Mouse (Mus musculus) kidney, embryonic 14.5 days (tissue): ENCODE data around the gene Ccdc180. TPM values are rescaled to one million over a fixed set of nuclear protein-coding genes. Genes with fewer than 3 reads are reported as not detected.

Experiments
- ATAC-seq: fragments of 200-750 bp; cut with Nextera tagmentation; 2 replicates; pipeline ENCODE4 v1.8.0; 2017; ENCODE audit warnings: moderate number of reproducible peaks, mild to moderate bottlenecking, moderate TSS enrichment, moderate library complexity; ENCODE audit not compliant: low FRiP score, low TSS enrichment
- H3K27ac ChIP-seq: fragments of 300-500 bp; sonication (generic); 2 replicates; pipeline ENCODE4 v1.5.1; 2014; ENCODE audit warnings: low read depth, mild to moderate bottlenecking, low read length, moderate library complexity, mixed read lengths
- H3K27me3 ChIP-seq: fragments of 300-500 bp; sonication (generic); 2 replicates; pipeline ENCODE4 v1.6.1; 2014; ENCODE audit warnings: mild to moderate bottlenecking, low read length; ENCODE audit not compliant: control insufficient read depth, insufficient read depth
- H3K36me3 ChIP-seq: fragments of 300-500 bp; sonication (generic); 2 replicates; pipeline ENCODE4 v1.6.1; 2014; ENCODE audit warnings: low read length, mixed read lengths; ENCODE audit not compliant: control insufficient read depth, insufficient read depth
- H3K4me1 ChIP-seq: fragments of 300-500 bp; sonication (generic); 2 replicates; pipeline ENCODE4 v1.6.1; 2014; ENCODE audit warnings: low read length, mixed read lengths; ENCODE audit not compliant: control insufficient read depth, insufficient read depth
- H3K4me2 ChIP-seq: fragments of 300-500 bp; sonication (generic); replicated peaks from 2 replicates; pipeline ENCODE4 v1.6.1; 2014; ENCODE audit warnings: low read depth, mild to moderate bottlenecking, low read length
- H3K4me3 ChIP-seq: fragments of 300-500 bp; sonication (generic); 2 replicates; pipeline ENCODE4 v1.5.1; 2014; ENCODE audit warnings: mild to moderate bottlenecking, low read length
- H3K9ac ChIP-seq: fragments of 300-500 bp; sonication (generic); 2 replicates; pipeline ENCODE4 v1.6.1; 2014; ENCODE audit warnings: low read depth, mild to moderate bottlenecking, low read length, moderate library complexity
- H3K9me3 ChIP-seq: fragments of 300-500 bp; sonication (generic); 2 replicates; pipeline ENCODE4 v1.6.1; 2016; ENCODE audit warnings: low read length; ENCODE audit not compliant: control insufficient read depth
- WGBS: fragments of 180-500 bp; shearing (Covaris S2); extraction: QIAGEN DNeasy Blood & Tissue Kit; methylation state at CpG from one replicate; pipeline ENCODE4 v1.1.7; 2014; 5-methylcytosine and 5-hydroxymethylcytosine counted together
- polyA plus RNA-seq: library from polyadenylated mRNA; unstranded; fragments of >200 nt; fragmentation: Nextera tagmentation; extraction: Ambion mirVana; gene quantifications from 2 replicates; pipeline ENCODE4 v1.2.1, GENCODE M21; 2014

Ccdc180 gene
- polyA plus RNA-seq, 1 experiment from 2014 or later: 0.80 TPM

GRCm38 (mm10) chr4:45928561-45928960, 38.5 kb downstream of the Ccdc180 start:
- H3K4me1 ChIP-seq: no peaks in the 10 kb centered on the region
- no peak overlapping the region for H3K4me2 ChIP-seq
- H3K27ac ChIP-seq: no peak overlapping the region
- 54% methylated on average over 4 of the region's 4 CpGs for WGBS
- no peak overlapping the region for H3K4me3 ChIP-seq
- H3K9me3 ChIP-seq: no peaks in the 10 kb centered on the region
- H3K36me3 ChIP-seq: no peaks in the 10 kb centered on the region
- H3K9ac ChIP-seq: no peak overlapping the region
- ATAC-seq: no peak
- H3K27me3 ChIP-seq: no peaks in the 10 kb centered on the region

GRCm38 (mm10) chr4:45941628-45942044, 51.5 kb downstream of the Ccdc180 start:
- no peak overlapping the region for H3K27ac ChIP-seq
- H3K9ac ChIP-seq: no peak overlapping the region
- no peaks in the 10 kb centered on the region for H3K27me3 ChIP-seq
- no peaks in the 10 kb centered on the region for H3K9me3 ChIP-seq
- H3K36me3 ChIP-seq: no peaks in the 10 kb centered on the region
- ATAC-seq: peak; percentile 75
- no peak overlapping the region for H3K4me2 ChIP-seq
- H3K4me1 ChIP-seq: no peaks in the 10 kb centered on the region
- WGBS: 33% methylated on average over 13 of the region's 13 CpGs
- H3K4me3 ChIP-seq: no peak overlapping the region

- WGBS: 73% methylated on average over 8 of the region's 8 CpGs
- Histone ChIP-seq H3K4me2 (no peak overlapping the region), H3K4me3 (no peak overlapping the region), H3K9me3 (no peaks in the 10 kb centered on the region), H3K27ac (no peak overlapping the region), H3K4me1 (no peaks in the 10 kb centered on the region), H3K9ac (no peak overlapping the region), H3K36me3 (no peaks in the 10 kb centered on the region), H3K27me3 (no peaks in the 10 kb centered on the region)
- ATAC-seq: no peak
Observed at GRCm38 (mm10) chr4:45947729-45948128, 57.6 kb downstream of the Ccdc180 start.

GRCm38 (mm10) chr4:45949109-45949848, 59.2 kb downstream of the Ccdc180 start:
- H3K27ac ChIP-seq: no peak overlapping the region
- no peak overlapping the region for H3K4me2 ChIP-seq
- WGBS: 82% methylated on average over 7 of the region's 7 CpGs
- no peak overlapping the region for H3K9ac ChIP-seq
- no peaks in the 10 kb centered on the region for H3K36me3 ChIP-seq
- no peaks in the 10 kb centered on the region for H3K27me3 ChIP-seq
- H3K4me3 ChIP-seq: no peak overlapping the region
- no peaks in the 10 kb centered on the region for H3K4me1 ChIP-seq
- no peaks in the 10 kb centered on the region for H3K9me3 ChIP-seq
- ATAC-seq: no peak

GRCm38 (mm10) chr4:45951830-45952229, 61.7 kb downstream of the Ccdc180 start:
- Histone ChIP-seq H3K4me3 (no peak overlapping the region), H3K9ac (no peak overlapping the region), H3K9me3 (no peaks in the 10 kb centered on the region), H3K36me3 (no peaks in the 10 kb centered on the region), H3K4me1 (no peaks in the 10 kb centered on the region), H3K27ac (no peak overlapping the region), H3K27me3 (no peaks in the 10 kb centered on the region), H3K4me2 (no peak overlapping the region)
- WGBS: 96% methylated on average over 18 of the region's 18 CpGs
- no peak for ATAC-seq

- Histone ChIP-seq H3K27ac (no peak overlapping the region), H3K9ac (no peak overlapping the region), H3K9me3 (no peaks in the 10 kb centered on the region), H3K36me3 (no peaks in the 10 kb centered on the region), H3K4me1 (no peaks in the 10 kb centered on the region), H3K4me2 (no peak overlapping the region), H3K27me3 (no peaks in the 10 kb centered on the region), H3K4me3 (no peak overlapping the region)
- 93% methylated on average over 23 of the region's 23 CpGs for WGBS
- no peak for ATAC-seq
Observed at GRCm38 (mm10) chr4:45953025-45953919, 63.2 kb downstream of the Ccdc180 start.

GRCm38 (mm10) chr4:45955235-45955634, 65.1 kb downstream of the Ccdc180 start:
- H3K9me3 ChIP-seq: no peaks in the 10 kb centered on the region
- no peak overlapping the region for H3K4me2 ChIP-seq
- H3K27me3 ChIP-seq: no peaks in the 10 kb centered on the region
- H3K27ac ChIP-seq: no peak overlapping the region
- 87% methylated on average over 4 of the region's 4 CpGs for WGBS
- H3K4me1 ChIP-seq: no peaks in the 10 kb centered on the region
- no peak overlapping the region for H3K4me3 ChIP-seq
- H3K9ac ChIP-seq: no peak overlapping the region
- H3K36me3 ChIP-seq: no peaks in the 10 kb centered on the region
- ATAC-seq: no peak

GRCm38 (mm10) chr4:45956131-45956530, 66.0 kb downstream of the Ccdc180 start:
- ATAC-seq: no peak
- no peaks in the 10 kb centered on the region for H3K9me3 ChIP-seq
- no peak overlapping the region for H3K4me3 ChIP-seq
- H3K27me3 ChIP-seq: no peaks in the 10 kb centered on the region
- no peak overlapping the region for H3K27ac ChIP-seq
- H3K4me1 ChIP-seq: no peaks in the 10 kb centered on the region
- 96% methylated on average over 8 of the region's 8 CpGs for WGBS
- no peak overlapping the region for H3K9ac ChIP-seq
- H3K36me3 ChIP-seq: no peaks in the 10 kb centered on the region
- no peak overlapping the region for H3K4me2 ChIP-seq

- H3K27ac ChIP-seq: no peak overlapping the region
- no peak for ATAC-seq
- H3K4me3 ChIP-seq: no peak overlapping the region
- WGBS: over 99% methylated on average over 4 of the region's 4 CpGs
- no peak overlapping the region for H3K4me2 ChIP-seq
- no peaks in the 10 kb centered on the region for H3K27me3 ChIP-seq
- H3K4me1 ChIP-seq: no peaks in the 10 kb centered on the region
- no peaks in the 10 kb centered on the region for H3K9me3 ChIP-seq
- no peak overlapping the region for H3K9ac ChIP-seq
- no peaks in the 10 kb centered on the region for H3K36me3 ChIP-seq
Observed at GRCm38 (mm10) chr4:45956706-45957105, 66.6 kb downstream of the Ccdc180 start.
